Mouse (Mus musculus) ES-E14 (cell line): ENCODE measurements at regions not wholly inside any gene's neighbourhood (a gene's known extent, or its start where the extent isn't known, plus 50 kb on each side); places are given as distances from the start of the nearest gene placed in this dataset.

Source experiments
- DNase-seq: peaks from one replicate; pipeline ENCODE4 v3.0.0-alpha.2; 2013; ENCODE audit warnings: low read depth, low spot score
- H3K27ac ChIP-seq: 2 replicates; pipeline ENCODE4 v1.5.1; 2012; ENCODE audit warnings: low read depth, mild to moderate bottlenecking, low read length, moderate library complexity, mixed read lengths; ENCODE audit not compliant: poor library complexity, insufficient read depth, severe bottlenecking
- H3K36me3 ChIP-seq: 2 replicates; pipeline ENCODE4 v1.6.1; 2012; ENCODE audit warnings: mild to moderate bottlenecking, low read length, moderate library complexity, mixed read lengths; ENCODE audit not compliant: control insufficient read depth, poor library complexity, insufficient read depth, severe bottlenecking
- H3K4me1 ChIP-seq, 2 experiments: fragments of 150-350 bp in 1 of 2; sonication (generic) in 1 of 2; 2 replicates each; pipeline ENCODE4 v1.6.1; 2012; ENCODE audit warnings: low read length in 2 of 2, mild to moderate bottlenecking in 1 of 2, mixed read lengths in 1 of 2; ENCODE audit not compliant: control insufficient read depth in 2 of 2, insufficient read depth in 2 of 2, poor library complexity in 1 of 2
- H3K4me3 ChIP-seq, 2 experiments: fragments of 150-350 bp in 1 of 2; sonication (generic) in 1 of 2; 2 replicates each; pipeline ENCODE4 v1.5.1; 2012; ENCODE audit warnings: low read length in 2 of 2, low read depth in 1 of 2, mild to moderate bottlenecking in 1 of 2, mixed read lengths in 1 of 2; ENCODE audit not compliant: insufficient read depth in 1 of 2, poor library complexity in 1 of 2, severe bottlenecking in 1 of 2
- H3K9ac ChIP-seq: 2 replicates; pipeline ENCODE4 v1.6.1; 2012; ENCODE audit warnings: low read depth, mild to moderate bottlenecking, low read length, mixed read lengths; ENCODE audit not compliant: poor library complexity, insufficient read depth, severe bottlenecking
- H3K9me3 ChIP-seq: fragments of 150-350 bp; sonication (generic); 2 replicates; pipeline ENCODE4 v1.6.1; 2012; ENCODE audit warnings: low read depth, mild to moderate bottlenecking, low read length; ENCODE audit not compliant: control insufficient read depth, insufficient read depth
- CHD2 ChIP-seq: IDR thresholded peaks from 2 replicates; pipeline ENCODE4 v1.6.1; 2014; ENCODE audit warnings: mild to moderate bottlenecking, low read depth, low read length, inconsistent platforms
- HCFC1 ChIP-seq: IDR thresholded peaks from 2 replicates; pipeline ENCODE4 v1.6.1; 2012; ENCODE audit warnings: low read length, inconsistent platforms, borderline replicate concordance; ENCODE audit not compliant: insufficient read depth
- MAFK ChIP-seq: IDR thresholded peaks from 2 replicates; pipeline ENCODE4 v1.6.1; 2014; ENCODE audit warnings: mild to moderate bottlenecking, low read depth, low read length, inconsistent platforms; ENCODE audit not compliant: insufficient read depth
- ZC3H11A ChIP-seq: IDR thresholded peaks from 2 replicates; pipeline ENCODE4 v1.6.1; 2012; ENCODE audit warnings: low read depth, mild to moderate bottlenecking, inconsistent platforms, low read length, borderline replicate concordance
- ZNF384 ChIP-seq: IDR thresholded peaks from 2 replicates; pipeline ENCODE4 v1.6.1; 2012; ENCODE audit warnings: low read depth, low read length, inconsistent platforms
- in situ Hi-C, 2 experiments: fragments of 600-800 bp; cut with MboI; formaldehyde crosslinking; loops; one replicate each; pipeline ENCODE4 v1.15.1; 2025; ENCODE audit warnings: low sequenced_read_pairs in 2 of 2, inconsistent platforms in 1 of 2; ENCODE audit not compliant: unreplicated experiment in 2 of 2

DNA sequence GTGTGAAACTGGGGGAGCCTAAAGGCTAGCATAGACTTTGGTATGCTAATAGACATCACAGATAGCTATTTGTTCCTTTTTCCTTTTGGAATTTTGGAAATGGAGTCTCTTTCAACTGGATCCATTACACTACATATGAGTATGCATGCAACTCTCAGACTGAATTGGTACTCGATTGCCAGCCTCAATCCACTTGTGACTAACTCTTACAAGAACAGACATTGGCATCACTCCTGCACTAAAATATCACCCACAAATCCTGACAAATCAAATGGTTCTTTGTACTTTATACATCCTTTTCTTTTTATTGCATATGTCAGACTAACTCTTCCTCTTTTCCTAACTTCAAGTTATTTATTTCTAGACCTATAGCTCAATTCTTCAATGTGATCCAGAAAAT, 149.1 kb upstream of the Vwde start:
- no peak overlapping the region for H3K27ac ChIP-seq
- no peak overlapping the region for H3K4me3 ChIP-seq
- no peaks in the 10 kb centered on the region for H3K36me3 ChIP-seq
- in situ Hi-C loops = no loop called here
- no peak for TF ChIP-seq MAFK
- TF ChIP-seq HCFC1 = no peak
- no peak for TF ChIP-seq CHD2
- TF ChIP-seq ZC3H11A = no peak
- no peak for TF ChIP-seq ZNF384
- no peaks in the 10 kb centered on the region for H3K4me1 ChIP-seq
- H3K9me3 ChIP-seq = no peaks in the 10 kb centered on the region
- H3K9ac ChIP-seq = no peak overlapping the region
- no peak for DNase-seq

GRCm38 (mm10) chr6:13369709-13370296, 145.0 kb upstream of the Vwde start:
- H3K36me3 ChIP-seq = no peaks in the 10 kb centered on the region
- DNase-seq = no peak
- H3K9ac ChIP-seq = no peak overlapping the region
- no peaks in the 10 kb centered on the region for H3K4me1 ChIP-seq
- in situ Hi-C loops = no loop called here
- TF ChIP-seq ZC3H11A (no peak), ZNF384 (no peak), MAFK (no peak), HCFC1 (no peak), CHD2 (no peak)
- H3K9me3 ChIP-seq = no peaks in the 10 kb centered on the region
- no peak overlapping the region for H3K27ac ChIP-seq
- H3K4me3 ChIP-seq = no peak overlapping the region
